Mouse (Mus musculus): ENCODE results near the gene Ctnnd2. TPM values are rescaled to one million over a fixed set of nuclear protein-coding genes. Genes with fewer than 3 reads are reported as not detected.

The Ctnnd2 gene
- polyA plus RNA-seq, 1 experiment from 2014 or later = 17.2 TPM

GRCm38 (mm10) chr15:30974991-30975775, 802.8 kb downstream of the Ctnnd2 start:
- no peaks in the 10 kb centered on the region for H3K27me3 ChIP-seq (ENCODE audit: control insufficient read depth, insufficient read depth, low read depth, low read length)
- WGBS = 74% methylated on average over 16 of the region's 16 CpGs
- 0 out of 2 replicates have a peak overlapping the region, but pooled peaks have one; percentile 47 for H3K27ac ChIP-seq (ENCODE audit: low read length)
- no peak overlapping the region for H3K4me3 ChIP-seq (ENCODE audit: low read length)
- no peaks in the 10 kb centered on the region for H3K9me3 ChIP-seq (ENCODE audit: control insufficient read depth, low read length)
- no peaks in the 10 kb centered on the region for H3K36me3 ChIP-seq (ENCODE audit: control insufficient read depth, insufficient read depth, low read length)
- H3K4me1 ChIP-seq (replicated peaks; ENCODE audit: control insufficient read depth, insufficient read depth, low read length) = peaks cover 4% of the 10 kb centered on the region; the same call in 1 of the 2 replicates
- no peak overlapping the region for H3K9ac ChIP-seq (ENCODE audit: low read length)
- no peak overlapping the region for H3K4me2 ChIP-seq (ENCODE audit: low read depth, low read length)
- peak; percentile 90 for ATAC-seq (ENCODE audit: low read depth)

- ATAC-seq (ENCODE audit: low read depth) = 0 out of 2 replicates have a peak, but pooled peaks have one; percentile 10
- Histone ChIP-seq H3K9me3 (ENCODE audit: control insufficient read depth, low read length) (no peaks in the 10 kb centered on the region), H3K36me3 (ENCODE audit: control insufficient read depth, insufficient read depth, low read length) (no peaks in the 10 kb centered on the region), H3K4me1 (replicated peaks; ENCODE audit: control insufficient read depth, insufficient read depth, low read length) (peaks cover 4% of the 10 kb centered on the region; the same call in 1 of the 2 replicates), H3K4me2 (ENCODE audit: low read depth, low read length) (no peak overlapping the region), H3K27me3 (ENCODE audit: control insufficient read depth, insufficient read depth, low read depth, low read length) (no peaks in the 10 kb centered on the region), H3K4me3 (ENCODE audit: low read length) (no peak overlapping the region), H3K9ac (ENCODE audit: low read length) (no peak overlapping the region), H3K27ac (ENCODE audit: low read length) (no peak overlapping the region)
- 62% methylated on average over 11 of the region's 11 CpGs for WGBS
Measured at GRCm38 (mm10) chr15:30977166-30977740, 804.9 kb downstream of the Ctnnd2 start.

GRCm38 (mm10) chr15:30986890-30987289, 814.5 kb downstream of the Ctnnd2 start:
- H3K9ac ChIP-seq (ENCODE audit: low read length) = no peak overlapping the region
- H3K27ac ChIP-seq (ENCODE audit: low read length) = no peak overlapping the region
- no peak for ATAC-seq (ENCODE audit: low read depth)
- H3K4me2 ChIP-seq (ENCODE audit: low read depth, low read length) = no peak overlapping the region
- WGBS = 89% methylated on average over 2 of the region's 2 CpGs
- peaks cover 6% of the 10 kb centered on the region; the same call in 1 of the 2 replicates for H3K4me1 ChIP-seq (replicated peaks; ENCODE audit: control insufficient read depth, insufficient read depth, low read length)
- no peak overlapping the region for H3K4me3 ChIP-seq (ENCODE audit: low read length)
- no peaks in the 10 kb centered on the region for H3K27me3 ChIP-seq (ENCODE audit: control insufficient read depth, insufficient read depth, low read depth, low read length)
- H3K36me3 ChIP-seq (ENCODE audit: control insufficient read depth, insufficient read depth, low read length) = no peaks in the 10 kb centered on the region
- no peaks in the 10 kb centered on the region for H3K9me3 ChIP-seq (ENCODE audit: control insufficient read depth, low read length)

- WGBS = 34% methylated on average over 15 of the region's 15 CpGs
- H3K9ac ChIP-seq (ENCODE audit: low read length) = no peak overlapping the region
- ATAC-seq (ENCODE audit: low read depth) = peak; percentile 94
- H3K4me1 ChIP-seq (replicated peaks; ENCODE audit: control insufficient read depth, insufficient read depth, low read length) = peaks cover 6% of the 10 kb centered on the region; the same call in 1 of the 2 replicates
- H3K27ac ChIP-seq (ENCODE audit: low read length) = no peak overlapping the region
- H3K27me3 ChIP-seq (ENCODE audit: control insufficient read depth, insufficient read depth, low read depth, low read length) = no peaks in the 10 kb centered on the region
- H3K9me3 ChIP-seq (ENCODE audit: control insufficient read depth, low read length) = no peaks in the 10 kb centered on the region
- H3K4me3 ChIP-seq (ENCODE audit: low read length) = no peak overlapping the region
- H3K4me2 ChIP-seq (ENCODE audit: low read depth, low read length) = no peak overlapping the region
- H3K36me3 ChIP-seq (ENCODE audit: control insufficient read depth, insufficient read depth, low read length) = no peaks in the 10 kb centered on the region
Measured at GRCm38 (mm10) chr15:30990421-30991252, 818.2 kb downstream of the Ctnnd2 start.

- no peak for ATAC-seq (ENCODE audit: low read depth)
Measured at GRCm38 (mm10) chr15:30992357-30992756, 820.0 kb downstream of the Ctnnd2 start.

GRCm38 (mm10) chr15:30992901-30993300, 820.5 kb downstream of the Ctnnd2 start:
- Histone ChIP-seq H3K4me1 (replicated peaks; ENCODE audit: control insufficient read depth, insufficient read depth, low read length) (peaks cover 6% of the 10 kb centered on the region; the same call in 1 of the 2 replicates), H3K36me3 (ENCODE audit: control insufficient read depth, insufficient read depth, low read length) (no peaks in the 10 kb centered on the region), H3K27me3 (ENCODE audit: control insufficient read depth, insufficient read depth, low read depth, low read length) (no peaks in the 10 kb centered on the region), H3K4me2 (ENCODE audit: low read depth, low read length) (no peak overlapping the region), H3K9ac (ENCODE audit: low read length) (no peak overlapping the region), H3K9me3 (ENCODE audit: control insufficient read depth, low read length) (no peaks in the 10 kb centered on the region), H3K27ac (ENCODE audit: low read length) (no peak overlapping the region), H3K4me3 (ENCODE audit: low read length) (no peak overlapping the region)
- no peak for ATAC-seq (ENCODE audit: low read depth)
- 84% methylated on average over 3 of the region's 3 CpGs for WGBS

More at GRCm38 (mm10) chr15:30992357-30992756, 820.0 kb downstream of the Ctnnd2 start:
- 82% methylated on average over 12 of the region's 12 CpGs for WGBS
- Histone ChIP-seq H3K9me3 (ENCODE audit: control insufficient read depth, low read length) (no peaks in the 10 kb centered on the region), H3K9ac (ENCODE audit: low read length) (no peak overlapping the region), H3K4me3 (ENCODE audit: low read length) (no peak overlapping the region), H3K27ac (ENCODE audit: low read length) (no peak overlapping the region), H3K36me3 (ENCODE audit: control insufficient read depth, insufficient read depth, low read length) (no peaks in the 10 kb centered on the region), H3K27me3 (ENCODE audit: control insufficient read depth, insufficient read depth, low read depth, low read length) (no peaks in the 10 kb centered on the region), H3K4me2 (ENCODE audit: low read depth, low read length) (no peak overlapping the region), H3K4me1 (replicated peaks; ENCODE audit: control insufficient read depth, insufficient read depth, low read length) (peaks cover 6% of the 10 kb centered on the region; the same call in 1 of the 2 replicates)

GRCm38 (mm10) chr15:30995346-30995745, 823.0 kb downstream of the Ctnnd2 start:
- Histone ChIP-seq H3K9ac (ENCODE audit: low read length) (no peak overlapping the region), H3K36me3 (ENCODE audit: control insufficient read depth, insufficient read depth, low read length) (no peaks in the 10 kb centered on the region), H3K4me3 (ENCODE audit: low read length) (no peak overlapping the region), H3K4me1 (replicated peaks; ENCODE audit: control insufficient read depth, insufficient read depth, low read length) (peaks cover 6% of the 10 kb centered on the region; the same call in 1 of the 2 replicates), H3K4me2 (ENCODE audit: low read depth, low read length) (no peak overlapping the region), H3K9me3 (ENCODE audit: control insufficient read depth, low read length) (no peaks in the 10 kb centered on the region), H3K27me3 (ENCODE audit: control insufficient read depth, insufficient read depth, low read depth, low read length) (no peaks in the 10 kb centered on the region), H3K27ac (ENCODE audit: low read length) (no peak overlapping the region)
- WGBS = 58% methylated on average over 3 of the region's 3 CpGs
- no peak for ATAC-seq (ENCODE audit: low read depth)

- no peak for ATAC-seq (ENCODE audit: low read depth)
- H3K9me3 ChIP-seq (ENCODE audit: control insufficient read depth, low read length) = no peaks in the 10 kb centered on the region
- no peak overlapping the region for H3K4me2 ChIP-seq (ENCODE audit: low read depth, low read length)
- H3K4me1 ChIP-seq (replicated peaks; ENCODE audit: control insufficient read depth, insufficient read depth, low read length) = no peaks in the 10 kb centered on the region
- no peak overlapping the region for H3K9ac ChIP-seq (ENCODE audit: low read length)
- no peaks in the 10 kb centered on the region for H3K36me3 ChIP-seq (ENCODE audit: control insufficient read depth, insufficient read depth, low read length)
- no peak overlapping the region for H3K4me3 ChIP-seq (ENCODE audit: low read length)
- H3K27me3 ChIP-seq (ENCODE audit: control insufficient read depth, insufficient read depth, low read depth, low read length) = no peaks in the 10 kb centered on the region
- 75% methylated on average over 5 of the region's 5 CpGs for WGBS
- no peak overlapping the region for H3K27ac ChIP-seq (ENCODE audit: low read length)
Measured at GRCm38 (mm10) chr15:31004468-31004867, 832.1 kb downstream of the Ctnnd2 start.

- Histone ChIP-seq H3K4me3 (ENCODE audit: low read length) (no peak overlapping the region), H3K27me3 (ENCODE audit: control insufficient read depth, insufficient read depth, low read depth, low read length) (no peaks in the 10 kb centered on the region), H3K9ac (ENCODE audit: low read length) (no peak overlapping the region), H3K4me2 (ENCODE audit: low read depth, low read length) (no peak overlapping the region), H3K36me3 (ENCODE audit: control insufficient read depth, insufficient read depth, low read length) (no peaks in the 10 kb centered on the region), H3K4me1 (replicated peaks; ENCODE audit: control insufficient read depth, insufficient read depth, low read length) (no peaks in the 10 kb centered on the region), H3K9me3 (ENCODE audit: control insufficient read depth, low read length) (no peaks in the 10 kb centered on the region), H3K27ac (ENCODE audit: low read length) (no peak overlapping the region)
- no peak for ATAC-seq (ENCODE audit: low read depth)
- 84% methylated on average over 8 of the region's 8 CpGs for WGBS
Measured at GRCm38 (mm10) chr15:31004976-31005375, 832.6 kb downstream of the Ctnnd2 start.
